Mouse (Mus musculus) ovary, adult 18-20 months (tissue): ENCODE data around the gene Elavl2.
A peak's percentile ranks its signal among the peaks of the same experiment; 100 is the strongest.

ENCODE experiments used
- DNase-seq: peaks from one replicate; pipeline ENCODE4 v3.0.0; 2022; ENCODE audit warnings: low spot score, mixed read lengths

Gene Elavl2

DNA sequence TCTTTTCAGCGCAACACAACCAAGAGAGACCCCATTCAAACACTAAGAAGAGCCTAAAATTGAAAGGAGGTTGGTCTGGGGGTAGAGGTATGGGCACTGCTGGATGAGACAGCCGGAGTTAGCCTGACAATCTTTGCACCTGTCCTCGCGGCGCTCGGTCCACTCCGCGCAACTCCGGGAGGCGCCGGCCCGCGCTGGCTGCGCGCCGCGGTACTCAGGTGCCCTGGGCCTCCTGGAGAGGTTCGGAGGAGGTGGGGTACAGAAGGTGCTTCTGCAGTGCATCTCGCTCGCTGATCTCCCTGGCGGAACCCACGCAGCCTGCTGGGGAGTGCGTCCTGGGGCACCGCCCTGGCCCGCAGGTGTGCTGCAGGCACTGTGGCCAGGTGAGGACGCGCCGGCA lies at the start of gene Elavl2:
TSS of gene Elavl2 (minus strand) at position 363 of the 400 bp plus-strand sequence.
- DNase-seq: no peak

GRCm38 (mm10) chr4:91447887-91448286 lies 47.3 kb upstream of the Elavl2 start:
- no peak for DNase-seq

GRCm38 (mm10) chr4:91415582-91415981 lies 15.0 kb upstream of the Elavl2 start:
- DNase-seq: no peak

DNA sequence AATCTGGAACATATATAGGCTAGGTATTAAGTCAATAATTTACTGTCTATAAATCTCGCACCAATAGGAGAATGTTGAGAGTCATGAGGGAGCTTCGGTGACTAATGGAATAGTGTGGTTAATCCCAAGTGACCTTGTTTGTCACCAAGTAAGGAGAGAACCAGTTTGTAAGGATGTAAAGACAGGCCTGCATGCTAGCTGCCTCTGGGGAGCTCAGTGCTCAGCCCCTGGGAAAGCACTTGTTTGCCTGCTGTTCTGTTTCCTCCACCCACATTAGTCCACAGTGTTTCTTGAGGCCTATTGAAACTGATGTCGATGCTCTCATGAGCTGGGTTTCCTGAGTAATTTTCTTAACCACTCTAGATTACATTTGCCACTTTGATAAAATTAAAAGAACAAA lies 4.5 kb upstream of the Elavl2 start:
- DNase-seq: no peak

- no peak for DNase-seq
Observed at GRCm38 (mm10) chr4:91399510-91400196, 932 bp downstream of the Elavl2 start.

DNA sequence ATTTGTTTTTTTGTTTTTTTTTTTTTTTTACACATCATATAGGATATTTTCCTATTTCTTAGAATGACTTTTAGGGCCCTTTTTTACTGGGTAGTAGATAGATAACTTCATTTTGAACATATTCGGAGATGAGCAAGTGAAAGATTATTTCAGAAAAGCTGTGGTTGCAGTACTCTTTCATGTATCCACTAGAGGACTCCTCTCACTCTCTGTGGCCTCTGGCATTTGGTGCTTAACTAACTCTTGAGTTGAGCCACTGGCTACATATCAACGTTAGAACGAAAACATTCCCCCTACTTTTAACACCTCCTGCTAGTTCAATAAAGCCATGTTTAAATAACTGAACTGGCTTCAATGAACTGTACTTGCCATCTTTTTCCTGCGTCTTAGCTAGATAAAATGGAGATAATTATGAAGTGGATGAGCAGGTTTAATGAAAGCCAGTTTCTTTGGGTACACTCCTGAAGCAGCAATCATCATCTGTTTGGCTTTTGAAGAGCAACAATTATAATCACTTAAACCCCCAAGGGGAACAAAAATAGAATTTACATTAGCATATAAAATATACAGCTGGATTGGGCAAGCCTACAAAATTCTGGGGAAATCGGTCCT lies 8.5 kb downstream of the Elavl2 start:
- DNase-seq: no peak

GRCm38 (mm10) chr4:91387701-91388100 lies 12.9 kb downstream of the Elavl2 start:
- no peak for DNase-seq

DNA sequence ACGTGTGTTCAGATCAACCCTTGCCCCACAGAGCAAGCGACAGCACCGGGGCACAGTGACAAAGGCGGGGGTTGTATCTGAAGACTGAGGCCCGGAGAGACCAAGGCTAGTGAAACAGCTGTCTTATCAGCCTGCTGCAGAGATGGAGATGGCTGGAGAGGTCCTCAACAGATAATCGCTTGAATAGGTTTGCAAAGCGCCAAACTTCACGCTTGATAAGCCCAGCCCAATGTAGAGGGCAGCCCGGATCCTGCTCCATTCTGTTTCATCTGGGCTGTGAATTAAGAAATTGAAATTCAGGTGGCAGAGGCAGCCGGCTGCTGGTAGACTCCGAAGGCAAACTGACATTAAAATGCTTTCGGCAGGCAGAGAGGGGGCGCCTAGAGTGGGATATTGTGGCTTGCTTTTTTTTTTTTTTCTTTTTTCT lies 19.4 kb downstream of the Elavl2 start:
- no peak for DNase-seq

GRCm38 (mm10) chr4:91380341-91381117 lies 20.1 kb downstream of the Elavl2 start:
- no peak for DNase-seq

DNA sequence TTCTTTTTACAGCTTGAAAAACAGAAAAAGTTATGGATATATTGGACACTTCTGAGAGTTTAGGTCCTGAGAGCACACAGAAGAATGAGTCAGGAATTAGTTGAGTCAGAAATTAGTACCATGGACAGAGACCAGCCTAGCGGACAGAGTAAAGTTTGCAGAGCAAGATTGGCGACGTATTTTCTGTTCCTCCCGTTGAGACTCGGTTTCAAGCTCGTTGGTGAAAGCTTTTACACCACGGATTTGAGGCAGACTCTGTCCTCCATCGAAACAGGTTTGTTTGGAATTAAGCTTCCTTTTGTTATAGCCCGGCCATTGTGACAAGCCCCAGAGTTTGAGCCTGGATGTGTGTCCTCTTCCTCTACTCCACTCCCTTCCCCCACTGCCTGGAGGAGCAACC lies 21.0 kb downstream of the Elavl2 start:
- DNase-seq: no peak

DNA sequence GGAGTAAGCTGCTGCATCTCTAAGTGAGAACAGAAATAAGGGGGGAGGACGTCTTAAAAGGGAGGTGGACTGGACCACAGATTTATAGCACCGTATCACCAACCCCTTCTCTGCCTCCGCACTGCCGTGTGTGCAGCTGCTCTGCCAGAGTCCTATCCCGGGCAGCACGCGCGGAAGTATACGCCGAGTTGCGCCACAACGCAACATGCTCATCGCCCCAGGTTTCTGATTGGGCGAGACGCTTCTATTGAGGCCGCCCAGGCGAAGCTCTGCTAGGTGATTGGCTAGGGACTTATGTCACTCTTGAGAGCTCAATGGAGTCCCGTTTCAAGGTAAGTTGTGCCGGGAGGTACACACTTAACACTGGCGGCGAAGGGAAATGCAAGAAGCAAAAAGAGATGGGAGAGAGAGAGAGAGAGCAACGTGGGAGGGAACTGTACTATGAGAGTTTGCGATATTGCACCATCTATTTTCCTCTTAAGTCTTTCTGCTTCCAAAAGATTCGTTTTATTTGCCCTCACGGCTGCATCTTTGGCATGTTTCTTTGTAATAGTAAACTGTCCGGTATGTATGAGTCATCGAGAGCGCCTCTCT lies 24.2 kb downstream of the Elavl2 start:
- peak; percentile 91 for DNase-seq

- no peak for DNase-seq
Observed at GRCm38 (mm10) chr4:91375372-91375687, 25.3 kb downstream of the Elavl2 start.

- DNase-seq: peak; percentile 20
Observed at GRCm38 (mm10) chr4:91374571-91375371, 25.8 kb downstream of the Elavl2 start.

DNA sequence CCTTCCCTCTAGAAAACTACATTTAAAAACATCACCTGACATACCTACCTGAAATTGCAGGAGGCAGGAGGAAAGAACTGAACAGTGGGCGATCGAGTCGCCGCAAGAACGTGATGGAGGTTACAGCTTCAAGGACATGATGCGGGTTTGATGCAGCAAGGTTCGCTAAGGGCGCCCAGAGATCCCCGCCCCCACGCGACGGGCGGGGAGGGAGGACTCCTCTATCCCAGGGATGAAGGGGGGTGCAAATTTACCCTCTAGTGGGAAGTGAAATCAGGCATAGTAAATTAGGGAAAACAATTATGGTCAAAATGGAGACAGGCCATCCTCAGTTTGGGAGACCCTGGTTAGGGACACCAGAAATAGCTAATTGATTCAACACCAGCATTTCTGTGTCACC lies 27.7 kb downstream of the Elavl2 start:
- no peak for DNase-seq

GRCm38 (mm10) chr4:91371819-91372215 lies 28.8 kb downstream of the Elavl2 start:
- DNase-seq: peak; percentile 34

GRCm38 (mm10) chr4:91371131-91371818 lies 29.3 kb downstream of the Elavl2 start:
- DNase-seq: no peak

DNA sequence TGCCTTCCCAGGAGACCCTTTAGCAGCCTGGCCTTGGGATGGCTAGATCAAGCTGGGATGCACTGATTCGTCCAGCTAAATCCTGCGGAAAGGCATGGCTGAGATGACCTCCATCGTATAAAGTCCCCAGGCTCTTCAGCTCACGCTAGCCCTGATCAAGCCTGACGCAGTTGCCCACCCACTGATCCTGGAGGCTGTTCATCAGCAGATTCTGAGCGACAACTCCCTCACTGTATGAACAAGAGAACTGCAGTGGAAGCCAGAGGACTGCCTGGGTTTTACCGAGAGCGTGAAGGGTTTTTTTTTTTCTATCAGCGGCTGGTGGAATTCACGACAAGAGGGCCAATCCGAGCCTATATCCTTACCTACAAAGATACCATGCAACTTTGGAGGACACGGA lies 35.3 kb downstream of the Elavl2 start:
- DNase-seq: no peak

- DNase-seq: no peak
Observed at GRCm38 (mm10) chr4:91363963-91364362, 36.6 kb downstream of the Elavl2 start.

DNA sequence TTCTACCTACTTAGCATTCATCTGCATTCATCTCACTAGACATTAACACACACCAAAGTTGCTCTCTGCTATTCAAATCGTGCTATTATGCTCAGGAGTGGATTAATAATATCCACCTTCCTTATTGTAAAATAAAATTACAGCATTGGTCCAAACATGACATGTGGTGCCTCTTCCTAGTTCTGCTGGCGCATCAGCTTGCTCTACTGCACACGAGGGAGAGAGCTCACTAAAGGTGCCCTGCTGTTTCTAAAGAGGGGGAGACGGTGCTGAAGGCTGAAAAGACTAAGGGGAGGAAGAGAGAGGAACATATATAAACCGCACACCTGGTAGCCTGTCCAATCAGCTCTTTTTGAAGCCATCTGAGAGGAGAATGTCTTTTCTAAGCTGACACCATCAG lies 38.1 kb downstream of the Elavl2 start:
- DNase-seq: no peak

GRCm38 (mm10) chr4:91353138-91353537 lies 47.4 kb downstream of the Elavl2 start:
- no peak for DNase-seq

- DNase-seq: no peak
Observed at GRCm38 (mm10) chr4:91349579-91349978, 51.0 kb downstream of the Elavl2 start.
